Mouse (Mus musculus) layer of hippocampus, postnatal 10 days (tissue): ENCODE results near the gene St6galnac3. TPM values are rescaled to one million over a fixed set of nuclear protein-coding genes. Genes with fewer than 3 reads are reported as not detected.

Source experiments
- DNase-seq, 2 experiments: peaks; one replicate each; pipeline ENCODE4 v3.0.0; 2021; ENCODE audit warnings: low spot score in 2 of 2
- total RNA-seq, 2 experiments: library from RNA; stranded (reverse); gene quantifications; 2 replicates each; pipeline ENCODE4 v1.2.3; 2021

St6galnac3 gene
- total RNA-seq, 2 experiments from 2014 or later, result 22.3 to 24.9 TPM

- DNase-seq, result no peak
These were observed 244.9 kb downstream of the St6galnac3 start for GRCm38 (mm10) chr3:153480005-153480635.

GRCm38 (mm10) chr3:153475919-153476318 is 249.1 kb downstream of the St6galnac3 start:
- no peak for DNase-seq

DNA sequence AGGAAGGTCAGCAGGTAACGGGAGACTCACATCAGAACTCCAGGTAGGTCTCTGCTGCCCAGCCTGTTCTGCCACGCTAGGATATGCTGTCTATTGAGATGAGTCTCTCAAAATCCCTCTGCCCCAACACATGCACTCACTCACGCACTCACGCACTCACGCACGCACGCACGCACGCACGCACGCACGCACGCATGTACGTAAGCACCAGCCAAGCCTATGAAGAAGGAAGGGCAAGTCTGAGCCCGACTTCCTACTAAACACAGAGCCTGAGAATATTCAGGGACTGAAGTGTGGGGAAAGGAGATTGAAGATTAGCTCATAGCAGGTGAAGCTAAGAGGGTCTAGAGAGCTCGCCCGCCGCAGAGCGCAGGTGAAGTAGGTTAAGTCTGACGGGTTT is 249.5 kb downstream of the St6galnac3 start:
- DNase-seq, result no peak

DNA sequence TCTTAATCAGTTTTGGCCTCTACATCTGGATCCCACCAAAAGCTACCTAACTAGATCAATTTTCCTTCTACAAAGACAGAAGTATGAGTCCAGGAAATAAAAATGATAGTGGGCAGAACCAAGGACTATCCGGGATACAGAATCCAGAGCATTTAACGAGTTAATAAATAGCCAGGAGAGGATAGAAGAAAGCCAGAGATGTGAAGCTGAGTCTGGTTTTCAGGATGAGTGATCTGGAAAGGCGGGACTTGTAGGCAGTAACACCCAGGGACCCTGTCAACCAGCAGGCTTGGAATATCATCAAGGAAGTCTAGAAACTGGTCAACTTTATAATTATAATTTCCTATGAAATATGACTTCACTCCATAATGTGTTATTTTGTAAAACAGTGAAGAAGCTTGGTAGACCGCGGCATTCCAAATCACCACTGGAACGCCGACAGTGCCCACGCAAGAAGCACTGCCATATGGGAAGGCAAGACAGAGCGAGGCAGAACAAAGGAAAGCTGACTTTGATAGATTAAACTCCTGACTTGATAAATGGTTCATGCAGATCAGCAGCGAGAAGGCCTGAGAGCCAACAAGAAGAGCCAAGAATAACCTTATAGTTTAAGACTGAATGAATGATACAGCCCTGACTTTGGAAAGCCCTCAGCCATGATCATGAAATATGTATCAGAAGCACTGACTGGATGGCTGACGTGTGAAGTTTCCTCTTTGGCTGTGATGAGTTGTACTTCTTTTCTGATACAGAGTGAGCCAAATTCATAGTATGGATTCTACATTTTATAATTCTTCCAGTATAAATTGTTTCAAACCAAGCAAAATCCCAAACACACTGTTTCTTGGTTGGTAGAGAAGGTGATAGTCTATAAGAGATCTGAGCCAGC is 252.1 kb downstream of the St6galnac3 start:
- no peak for DNase-seq

- no peak for DNase-seq
These were observed 261.1 kb downstream of the St6galnac3 start for GRCm38 (mm10) chr3:153463849-153464248.

DNA sequence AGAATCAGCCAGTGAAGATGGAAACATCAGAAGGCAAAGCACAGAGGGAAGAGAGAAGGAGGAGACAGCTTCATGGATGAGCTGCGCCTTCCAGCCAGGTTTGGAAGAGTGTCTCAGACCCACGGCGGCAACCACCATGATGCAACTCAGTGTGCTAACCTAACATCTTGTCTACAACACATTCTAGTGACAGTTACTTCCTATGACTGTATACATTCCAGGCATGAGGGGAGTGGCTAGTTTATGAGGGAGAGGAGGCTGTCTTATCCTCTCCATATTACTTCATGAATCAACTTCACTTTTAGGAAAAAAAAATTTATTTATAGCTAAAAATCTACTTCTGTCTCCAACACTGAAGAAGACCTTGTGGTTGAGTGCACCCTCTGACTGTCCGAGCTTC is 264.8 kb downstream of the St6galnac3 start:
- DNase-seq, result no peak

DNA sequence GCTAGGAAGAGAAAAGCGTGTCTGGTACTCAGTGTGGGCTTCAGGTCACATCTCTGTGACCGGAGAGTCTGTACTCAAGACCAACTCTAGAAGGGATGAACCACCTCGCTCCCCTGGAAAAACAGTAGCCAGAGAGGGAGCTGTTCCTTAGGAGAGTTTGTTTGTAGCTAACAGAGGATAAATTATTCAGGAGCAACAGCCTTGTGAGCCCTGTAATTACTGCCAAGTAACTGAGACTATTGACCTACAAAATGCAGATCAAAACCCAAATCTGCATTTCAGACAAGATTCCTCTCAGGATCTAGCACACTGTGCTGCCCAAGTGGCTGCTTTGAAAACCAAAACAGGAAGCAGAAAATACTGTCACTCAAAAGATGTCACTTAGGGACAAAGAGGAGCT is 266.4 kb downstream of the St6galnac3 start:
- no peak for DNase-seq

GRCm38 (mm10) chr3:153457701-153458100 is 267.3 kb downstream of the St6galnac3 start:
- no peak for DNase-seq

DNA sequence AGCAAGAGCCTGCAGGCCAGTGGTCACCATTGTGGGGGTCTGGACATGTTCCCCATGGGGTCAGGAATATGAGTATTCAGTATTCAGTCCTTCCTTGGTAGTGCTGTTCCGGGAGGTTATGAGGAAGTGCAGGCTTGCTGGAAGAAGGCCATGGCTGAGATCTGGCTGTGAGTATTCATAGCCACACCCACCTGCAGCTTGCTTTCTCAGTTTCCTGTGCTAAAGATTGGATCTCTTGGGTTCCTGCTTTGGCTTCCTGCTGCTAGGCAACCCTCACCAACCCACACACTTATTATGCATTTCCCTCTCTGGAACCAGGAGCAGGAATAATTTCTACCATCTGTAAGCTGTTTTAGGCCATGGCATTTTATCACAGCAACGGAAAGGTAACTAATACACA is 267.8 kb downstream of the St6galnac3 start:
- DNase-seq, result no peak

DNA sequence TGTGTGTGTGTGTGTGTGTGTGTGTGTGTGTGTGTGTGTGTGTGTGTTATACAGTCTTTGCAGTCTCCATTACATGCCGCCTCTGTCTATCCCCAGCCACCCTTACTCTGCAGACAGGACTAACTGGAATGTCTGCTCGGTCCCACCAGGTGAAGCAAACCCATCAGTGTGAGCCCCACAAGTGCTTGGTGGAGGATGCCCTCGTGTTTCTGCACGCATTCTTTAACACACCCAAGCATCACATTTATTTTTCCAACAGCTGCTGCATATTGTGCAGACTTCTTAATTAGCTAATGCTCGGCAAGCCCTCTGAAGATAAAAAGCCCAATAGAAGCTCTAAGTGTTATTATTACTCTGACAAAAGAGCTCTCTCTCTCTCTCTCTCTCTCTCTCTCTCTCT is 268.7 kb downstream of the St6galnac3 start:
- DNase-seq, result no peak

DNA sequence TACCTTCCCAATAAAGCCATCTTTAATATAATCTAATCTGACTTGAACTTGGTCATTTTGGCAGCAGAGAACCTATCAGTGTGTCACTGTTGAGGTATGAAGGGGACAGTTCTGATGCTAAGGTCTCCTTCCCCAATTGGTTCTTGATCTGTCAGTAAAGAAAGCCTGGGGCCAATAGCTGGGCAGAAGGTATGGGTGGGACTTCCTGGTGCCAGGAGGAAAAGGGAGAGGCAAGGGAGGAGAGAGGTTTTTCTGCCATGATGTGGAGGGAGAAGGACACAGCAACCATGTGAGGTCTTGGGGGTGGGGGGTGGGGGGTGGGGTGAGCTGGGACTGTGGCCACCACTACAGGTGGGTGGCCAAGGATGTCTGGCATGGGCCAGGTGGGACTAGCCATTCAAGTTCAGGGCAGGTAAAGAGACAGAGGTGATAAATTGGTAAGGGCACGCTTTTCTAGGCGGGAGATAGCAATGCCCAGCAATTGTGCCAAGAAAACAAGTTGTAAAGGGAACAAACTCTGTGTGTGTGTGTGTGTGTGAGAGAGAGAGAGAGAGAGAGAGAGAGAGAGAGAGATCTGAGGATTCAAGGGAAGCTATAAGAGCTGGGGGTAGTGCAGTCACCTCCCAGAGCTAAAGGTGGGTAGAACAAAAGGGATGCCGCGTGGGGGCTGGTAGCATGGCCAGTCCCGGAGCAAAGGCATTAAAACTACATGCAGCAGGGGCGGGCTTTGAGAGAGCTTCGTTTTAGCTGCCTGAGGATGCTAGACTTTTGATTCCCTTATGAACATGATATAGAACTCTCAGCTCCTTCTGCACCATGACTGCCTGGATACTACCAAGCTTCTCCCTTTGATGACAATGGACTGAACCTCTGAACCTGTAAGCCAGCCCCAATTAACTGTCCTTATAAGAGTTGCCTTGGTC is 271.6 kb downstream of the St6galnac3 start:
- no peak for DNase-seq

DNA sequence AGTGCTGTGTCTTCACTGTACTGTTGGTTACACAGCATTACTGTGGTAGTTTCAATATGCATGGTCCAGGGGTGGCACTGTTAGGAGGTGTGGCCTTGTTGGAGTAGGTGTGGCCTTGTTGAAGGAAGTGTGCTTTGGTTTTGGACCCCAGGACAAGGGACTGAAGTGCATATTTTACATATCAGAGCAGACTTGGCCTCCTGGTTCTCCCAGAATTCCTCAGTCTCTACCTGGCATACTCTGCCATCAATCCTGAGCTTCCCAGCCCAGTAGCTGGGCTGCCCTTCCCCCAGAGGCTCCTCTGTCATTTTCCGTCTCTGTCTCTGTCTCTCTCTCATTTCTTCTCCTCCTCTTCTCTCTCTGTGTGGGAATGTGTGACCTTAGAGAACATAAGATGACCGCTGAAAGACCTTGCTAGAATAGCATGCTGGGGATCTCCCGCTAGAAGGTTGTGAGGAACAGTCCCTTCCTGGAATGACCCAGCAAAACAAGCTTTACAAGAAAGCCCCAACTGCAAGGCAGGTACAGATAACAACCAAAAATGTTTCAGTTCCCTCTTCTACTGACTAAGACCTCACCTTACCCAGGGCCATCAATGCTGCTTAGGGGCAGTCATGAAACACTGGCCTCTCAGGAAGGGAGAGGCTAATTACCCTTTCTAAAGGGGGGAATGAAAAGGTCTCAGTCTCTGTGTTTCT is 272.5 kb downstream of the St6galnac3 start:
- no peak for DNase-seq

GRCm38 (mm10) chr3:153441329-153441728 is 283.6 kb downstream of the St6galnac3 start:
- DNase-seq, result no peak

- no peak for DNase-seq
These were observed 288.6 kb downstream of the St6galnac3 start for GRCm38 (mm10) chr3:153436076-153437021.

DNA sequence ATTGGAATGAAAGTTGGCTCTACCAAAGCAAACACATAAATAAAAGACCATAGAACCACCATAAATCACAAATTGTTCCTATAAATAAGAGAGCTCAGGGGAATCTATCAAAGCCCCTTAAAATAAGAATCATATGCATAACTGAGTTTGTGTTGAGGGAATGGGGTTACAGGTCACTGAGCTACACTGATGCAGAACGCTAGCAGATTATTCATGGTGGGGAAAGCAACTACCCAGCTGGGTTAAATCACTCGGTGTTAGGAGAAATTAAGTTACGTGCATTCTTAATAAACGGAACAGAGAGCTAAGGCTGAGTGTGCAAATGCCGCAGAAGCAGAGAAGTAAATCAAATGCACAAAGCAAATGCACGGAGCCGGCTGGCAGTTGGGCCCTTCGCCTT is 292.0 kb downstream of the St6galnac3 start:
- DNase-seq, result no peak

GRCm38 (mm10) chr3:153432053-153432816 is 292.7 kb downstream of the St6galnac3 start:
- peak in 1 of 2 experiments; percentile 28 for DNase-seq

DNA sequence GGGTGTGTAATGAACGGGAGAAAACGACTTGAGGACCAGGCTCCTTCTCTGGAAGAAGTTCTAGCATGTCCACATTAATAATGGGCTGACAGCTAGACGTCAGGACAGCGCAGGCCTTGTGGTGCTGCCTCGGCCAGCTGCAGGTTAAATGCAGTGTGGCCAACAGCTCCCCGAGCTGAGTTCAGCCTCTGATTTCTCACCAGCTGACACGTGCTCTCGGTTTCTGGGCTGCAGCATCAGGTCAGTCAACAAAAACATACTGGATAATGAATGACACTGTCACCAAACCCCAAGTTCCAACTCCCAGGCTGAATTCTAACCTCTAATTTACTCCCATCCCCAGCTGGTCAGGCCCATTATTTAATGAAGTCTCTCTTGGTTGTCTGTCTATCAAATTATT is 295.1 kb downstream of the St6galnac3 start:
- DNase-seq, result no peak

- DNase-seq, result no peak
These were observed 303.1 kb downstream of the St6galnac3 start for GRCm38 (mm10) chr3:153421918-153422290.
